Mouse (Mus musculus): Measurements from ENCODE around the gene B4galt3. TPM values are rescaled to one million over a fixed set of nuclear protein-coding genes. Genes with fewer than 3 reads are reported as not detected.
A peak's percentile ranks its signal among the peaks of the same experiment; 100 is the strongest.

Gene B4galt3
- polyA plus RNA-seq (2014; fragmentation: Nextera tagmentation; extraction: Ambion mirVana): 74.9 and 94.2 TPM in 2 replicates

DNA sequence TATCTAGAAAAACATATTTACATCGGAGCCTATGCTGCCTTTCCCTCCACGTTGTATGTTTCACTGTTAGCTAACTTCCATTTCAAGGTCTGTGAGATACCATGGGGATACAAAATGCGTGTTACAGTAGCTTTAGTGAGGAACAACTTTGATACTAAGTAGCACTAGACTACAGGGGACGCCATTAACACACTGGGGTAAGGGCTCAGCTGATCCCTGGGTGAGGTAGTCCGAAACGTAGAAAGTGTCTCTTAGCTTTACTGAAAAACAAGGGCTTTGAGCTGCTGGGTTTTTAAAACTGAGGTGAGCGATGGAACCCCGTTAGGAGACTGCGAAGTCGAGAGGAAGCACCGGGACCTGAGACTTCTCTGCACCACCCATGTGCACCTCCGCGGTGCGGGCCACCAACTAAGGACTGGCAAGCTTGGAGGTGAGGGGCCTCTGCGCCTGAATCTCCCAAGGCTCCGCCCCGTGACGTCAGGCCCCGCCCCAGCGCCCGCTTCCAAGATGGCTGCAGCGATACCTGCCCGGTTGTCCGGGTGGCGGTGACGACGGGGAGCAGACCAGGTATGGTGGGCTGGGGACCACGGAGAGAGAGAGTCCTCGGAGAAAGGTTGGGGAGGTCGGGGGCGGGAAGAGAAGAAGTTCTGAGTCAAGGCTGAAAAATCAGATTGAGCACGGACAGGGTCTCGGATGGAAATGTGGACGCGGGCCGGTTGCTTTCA is at the start of gene B4galt3:
Gene B4galt3, plus strand, starts transcription at position 481 of the 725 bp plus-strand sequence.
- H3K4me2 ChIP-seq (ENCODE audit: low read length): peak within 1 kb of the TSS; percentile 95
- peak; percentile 98 for ATAC-seq
- H3K4me1 ChIP-seq (ENCODE audit: control insufficient read depth, insufficient read depth, low read length): peaks cover 12% of the 10 kb centered on the region; the same call in 1 of the 2 replicates
- H3K9me3 ChIP-seq (replicated peaks; ENCODE audit: control insufficient read depth, low read length): no peaks in the 10 kb centered on the region
- H3K36me3 ChIP-seq (ENCODE audit: control insufficient read depth, insufficient read depth, low read length): peaks cover 33% of the 10 kb centered on the region
- peak within 1 kb of the TSS; percentile 82 for H3K4me3 ChIP-seq (ENCODE audit: low read depth, low read length)
- H3K9ac ChIP-seq (ENCODE audit: low read length): peak within 1 kb of the TSS; percentile 86
- no peaks in the 10 kb centered on the region for H3K27me3 ChIP-seq (replicated peaks; ENCODE audit: control insufficient read depth, insufficient read depth, low read length)
- 4% methylated on average over 36 of the region's 36 CpGs for WGBS
- peak; percentile 93 for DNase-seq (ENCODE audit: low spot score)
- H3K27ac ChIP-seq (ENCODE audit: low read depth, low read length): peak within 1 kb of the TSS; percentile 58; the same call in 1 of the 2 replicates

DNA sequence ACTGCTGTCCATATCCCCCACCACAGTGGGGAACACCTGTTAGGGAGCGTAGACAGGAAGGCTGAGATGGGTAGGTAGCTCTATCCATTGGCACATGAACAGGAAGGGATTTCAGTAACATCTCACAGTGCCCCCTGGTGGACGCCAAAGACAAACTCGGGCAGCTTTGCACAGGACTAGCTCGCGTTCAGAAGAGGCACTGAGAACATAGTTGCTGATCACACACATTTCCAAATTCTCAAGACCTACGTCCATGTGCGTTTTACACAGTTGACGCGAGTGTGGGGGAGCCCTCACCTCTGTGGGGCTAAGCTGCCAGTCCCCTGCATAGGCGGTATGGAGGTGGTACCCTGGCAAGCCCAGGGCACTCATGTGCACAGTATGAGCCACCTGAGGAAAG is 49.3 kb upstream of the B4galt3 start:
- H3K4me3 ChIP-seq (ENCODE audit: low read depth, low read length): peak overlapping the region; percentile 16; the same call in 1 of the 2 replicates
- DNase-seq (ENCODE audit: low spot score): peak; percentile 89
- 8% methylated on average over 10 of the region's 10 CpGs for WGBS
- peak; percentile 10; the same call in 1 of the 2 replicates for ATAC-seq
- peaks cover 6% of the 10 kb centered on the region for H3K4me1 ChIP-seq (ENCODE audit: control insufficient read depth, insufficient read depth, low read length)
- H3K4me2 ChIP-seq (ENCODE audit: low read length): peak overlapping the region; percentile 85
- H3K36me3 ChIP-seq (ENCODE audit: control insufficient read depth, insufficient read depth, low read length): peaks cover 23% of the 10 kb centered on the region
- no peaks in the 10 kb centered on the region for H3K9me3 ChIP-seq (replicated peaks; ENCODE audit: control insufficient read depth, low read length)
- no peak overlapping the region for H3K27ac ChIP-seq (ENCODE audit: low read depth, low read length)
- H3K9ac ChIP-seq (ENCODE audit: low read length): no peak overlapping the region
- no peaks in the 10 kb centered on the region for H3K27me3 ChIP-seq (replicated peaks; ENCODE audit: control insufficient read depth, insufficient read depth, low read length)

DNA sequence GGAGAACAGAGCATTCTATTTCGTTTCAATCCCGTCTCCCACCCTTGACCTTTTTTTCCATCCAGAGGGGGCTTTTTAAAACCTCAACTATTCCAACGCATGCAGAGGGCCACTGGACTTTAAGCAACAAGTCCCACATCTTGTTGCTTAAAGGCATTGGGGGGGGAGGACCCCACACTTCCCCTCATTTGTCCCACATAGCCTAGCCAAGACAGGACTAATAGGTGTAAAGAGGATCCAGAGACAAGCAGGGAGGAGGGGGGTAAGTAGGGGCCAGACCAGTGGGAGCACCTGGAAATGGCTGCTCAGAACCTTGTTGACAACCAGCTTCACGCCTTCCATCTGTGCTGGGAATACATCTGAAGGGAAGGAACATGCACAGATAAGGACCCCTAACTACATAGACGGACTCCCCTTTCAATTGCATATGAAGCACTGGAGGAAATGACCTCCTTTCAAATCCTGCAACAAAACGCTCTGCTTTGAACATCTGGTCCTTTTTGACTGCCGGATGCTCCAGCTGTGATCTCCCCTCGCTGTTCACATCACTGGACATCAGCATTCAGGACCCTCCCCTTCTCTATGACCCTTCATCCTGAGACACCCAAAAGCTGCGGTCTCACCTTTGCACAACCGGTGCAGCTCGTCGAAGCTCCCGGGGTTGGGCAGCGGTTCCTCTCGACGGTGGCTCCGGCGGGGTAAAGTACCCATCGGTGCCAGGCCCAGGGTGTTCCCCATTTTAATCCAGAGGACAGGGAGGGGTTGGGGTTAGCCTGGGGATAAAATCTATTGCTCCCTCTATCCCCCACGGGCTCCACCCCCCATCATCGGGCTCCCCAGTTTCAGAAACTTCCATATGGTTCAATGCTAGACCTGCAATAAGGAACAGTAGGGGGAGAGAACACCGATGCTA is 48.6 kb upstream of the B4galt3 start:
- ATAC-seq (no peak; the same call in 1 of the 2 replicates), DNase-seq (ENCODE audit: low spot score) (no peak)
- Histone ChIP-seq H3K27me3 (replicated peaks; ENCODE audit: control insufficient read depth, insufficient read depth, low read length) (no peaks in the 10 kb centered on the region), H3K9me3 (replicated peaks; ENCODE audit: control insufficient read depth, low read length) (no peaks in the 10 kb centered on the region), H3K4me3 (ENCODE audit: low read depth, low read length) (peak overlapping the region; percentile 60), H3K36me3 (ENCODE audit: control insufficient read depth, insufficient read depth, low read length) (peaks cover 23% of the 10 kb centered on the region), H3K4me2 (ENCODE audit: low read length) (peak overlapping the region; percentile 85), H3K27ac (ENCODE audit: low read depth, low read length) (no peak overlapping the region), H3K4me1 (ENCODE audit: control insufficient read depth, insufficient read depth, low read length) (peaks cover 6% of the 10 kb centered on the region), H3K9ac (ENCODE audit: low read length) (peak overlapping the region; percentile 68)
- WGBS: 8% methylated on average over 22 of the region's 22 CpGs

DNA sequence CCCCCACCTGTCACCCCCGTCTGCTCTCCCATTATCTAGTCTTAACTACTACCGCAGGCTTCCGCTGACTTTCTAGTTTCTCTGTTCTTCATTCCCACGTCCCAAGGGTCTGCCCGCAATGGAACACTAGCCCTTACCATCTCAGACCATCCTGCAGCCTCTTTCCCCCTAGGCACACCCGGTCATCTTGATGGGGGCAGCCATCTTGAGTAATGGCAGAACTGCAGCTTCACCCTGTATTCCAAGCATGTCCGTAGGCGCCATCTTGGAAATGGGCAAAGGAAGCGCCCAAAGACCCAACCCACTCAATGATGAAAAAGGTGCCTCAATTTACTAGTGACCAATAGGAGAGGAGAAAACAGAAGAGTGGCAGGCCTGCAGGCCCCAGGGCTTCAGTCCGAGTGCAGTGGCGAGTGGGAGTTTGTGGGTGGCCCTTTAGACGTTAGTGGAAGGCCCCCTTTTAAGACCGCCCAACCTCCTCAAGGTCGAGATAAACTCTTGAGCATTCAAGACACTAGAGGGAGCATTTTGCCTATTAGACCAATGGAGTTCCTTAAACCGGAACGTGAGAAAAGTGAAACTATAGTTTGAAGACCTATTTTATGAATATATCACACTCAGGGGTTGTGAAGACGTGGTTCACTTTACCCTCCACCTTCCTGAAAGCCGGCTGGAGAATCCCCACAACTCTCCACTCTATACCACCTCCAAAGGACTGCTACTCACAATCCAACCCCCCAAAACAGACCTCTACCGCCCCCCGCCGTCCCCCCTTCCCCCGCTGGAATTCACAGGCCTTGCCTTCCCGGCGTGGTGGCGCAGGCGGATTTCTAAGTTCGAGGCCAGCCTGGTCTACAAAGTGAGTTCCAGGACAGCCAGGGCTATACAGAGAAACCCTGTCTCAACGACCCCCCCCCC is 47.6 kb upstream of the B4galt3 start, which contains the start of gene Tomm40l:
Gene Tomm40l, minus strand, starts transcription at position 277 of the 918 bp plus-strand sequence.
- Histone ChIP-seq H3K27me3 (replicated peaks; ENCODE audit: control insufficient read depth, insufficient read depth, low read length) (no peaks in the 10 kb centered on the region), H3K27ac (ENCODE audit: low read depth, low read length) (no peak within 1 kb of the TSS), H3K4me2 (ENCODE audit: low read length) (peak within 1 kb of the TSS; percentile 85), H3K4me3 (ENCODE audit: low read depth, low read length) (peak within 1 kb of the TSS; percentile 60), H3K9ac (ENCODE audit: low read length) (peak within 1 kb of the TSS; percentile 68), H3K36me3 (ENCODE audit: control insufficient read depth, insufficient read depth, low read length) (peaks cover 23% of the 10 kb centered on the region), H3K4me1 (ENCODE audit: control insufficient read depth, insufficient read depth, low read length) (peaks cover 6% of the 10 kb centered on the region), H3K9me3 (replicated peaks; ENCODE audit: control insufficient read depth, low read length) (no peaks in the 10 kb centered on the region)
- ATAC-seq (peak; percentile 97), DNase-seq (ENCODE audit: low spot score) (peak; percentile 99)
- 2% methylated on average over 28 of the region's 28 CpGs for WGBS

DNA sequence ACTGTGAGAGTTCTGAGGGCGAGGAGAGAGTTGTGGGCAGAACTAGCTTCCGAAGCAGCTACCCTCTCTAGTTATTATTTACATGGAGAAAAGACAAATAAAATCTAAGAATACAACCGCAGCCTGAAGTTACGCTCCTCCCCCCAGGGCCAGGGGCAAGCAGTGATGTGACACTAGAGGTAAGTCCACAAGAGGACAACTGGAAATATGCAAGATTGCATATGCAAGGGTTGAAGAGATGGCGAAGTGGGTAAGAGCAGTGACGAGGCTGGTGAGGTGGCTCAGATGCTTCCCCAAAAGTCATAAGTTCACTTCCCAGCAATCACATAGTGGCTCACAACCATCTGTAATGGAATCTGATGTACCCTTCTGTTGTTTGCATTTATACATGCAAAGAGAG is 47.0 kb upstream of the B4galt3 start:
- peak overlapping the region; percentile 60; the same call in 1 of the 2 replicates for H3K4me3 ChIP-seq (ENCODE audit: low read depth, low read length)
- DNase-seq (ENCODE audit: low spot score) (no peak), ATAC-seq (no peak)
- H3K27ac ChIP-seq (ENCODE audit: low read depth, low read length): no peak overlapping the region
- H3K27me3 ChIP-seq (replicated peaks; ENCODE audit: control insufficient read depth, insufficient read depth, low read length): no peaks in the 10 kb centered on the region
- peak overlapping the region; percentile 22; the same call in 1 of the 2 replicates for H3K9ac ChIP-seq (ENCODE audit: low read length)
- WGBS: 82% methylated on average over 6 of the region's 6 CpGs
- H3K36me3 ChIP-seq (ENCODE audit: control insufficient read depth, insufficient read depth, low read length): peaks cover 20% of the 10 kb centered on the region
- H3K9me3 ChIP-seq (replicated peaks; ENCODE audit: control insufficient read depth, low read length): no peaks in the 10 kb centered on the region
- peaks cover 6% of the 10 kb centered on the region for H3K4me1 ChIP-seq (ENCODE audit: control insufficient read depth, insufficient read depth, low read length)
- peak overlapping the region; percentile 85 for H3K4me2 ChIP-seq (ENCODE audit: low read length)

DNA sequence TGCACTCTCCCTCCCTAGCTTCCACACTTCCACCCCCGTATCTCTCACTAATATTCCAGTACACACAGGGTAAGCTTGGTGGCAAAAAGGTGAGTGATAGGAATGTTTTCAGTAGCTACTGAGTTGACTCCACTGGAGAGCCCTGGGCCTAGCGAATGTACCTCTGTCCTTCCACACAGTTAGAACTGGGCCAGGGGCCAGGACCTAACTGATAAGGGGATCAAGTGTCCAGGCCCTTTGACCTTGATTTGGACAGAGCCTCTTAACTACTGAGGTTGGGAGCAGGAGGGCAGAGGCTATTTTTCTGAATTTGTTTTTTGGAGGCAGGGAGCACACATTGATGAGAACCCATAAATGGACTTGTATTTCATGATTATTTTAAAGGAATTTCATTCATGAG is 46.3 kb upstream of the B4galt3 start:
- H3K9me3 ChIP-seq (replicated peaks; ENCODE audit: control insufficient read depth, low read length): no peaks in the 10 kb centered on the region
- no peak overlapping the region for H3K4me3 ChIP-seq (ENCODE audit: low read depth, low read length)
- no peaks in the 10 kb centered on the region for H3K27me3 ChIP-seq (replicated peaks; ENCODE audit: control insufficient read depth, insufficient read depth, low read length)
- no peak overlapping the region for H3K4me2 ChIP-seq (ENCODE audit: low read length)
- H3K4me1 ChIP-seq (ENCODE audit: control insufficient read depth, insufficient read depth, low read length): peaks cover 6% of the 10 kb centered on the region
- no peak overlapping the region for H3K27ac ChIP-seq (ENCODE audit: low read depth, low read length)
- H3K36me3 ChIP-seq (ENCODE audit: control insufficient read depth, insufficient read depth, low read length): peaks cover 15% of the 10 kb centered on the region
- WGBS: 89% methylated on average over 2 of the region's 2 CpGs
- DNase-seq (ENCODE audit: low spot score) (no peak), ATAC-seq (no peak)
- no peak overlapping the region for H3K9ac ChIP-seq (ENCODE audit: low read length)

DNA sequence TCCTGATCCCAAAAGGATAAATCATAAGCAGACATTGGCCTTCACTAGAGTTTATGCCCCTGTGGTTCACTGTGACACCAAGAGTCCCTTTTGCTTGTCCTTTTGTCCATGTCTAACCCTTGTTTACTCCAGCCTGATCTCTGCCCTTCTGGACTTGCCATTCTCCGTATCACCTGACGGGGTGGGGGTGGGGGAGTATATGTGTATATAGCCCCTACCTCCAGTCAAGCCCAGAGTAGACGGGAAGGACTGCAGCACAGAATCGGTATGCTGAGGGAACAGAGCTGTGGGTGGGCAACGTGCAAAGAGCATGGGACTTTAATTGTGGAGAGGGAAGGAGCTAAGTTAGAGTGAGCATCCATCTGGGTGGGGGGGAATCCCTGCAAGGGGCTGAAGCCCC is 45.3 kb upstream of the B4galt3 start, which contains the start of gene Apoa2:
Gene Apoa2, plus strand, starts transcription at position 198 of the 400 bp plus-strand sequence.
- H3K9ac ChIP-seq (ENCODE audit: low read length): no peak within 1 kb of the TSS
- no peaks in the 10 kb centered on the region for H3K27me3 ChIP-seq (replicated peaks; ENCODE audit: control insufficient read depth, insufficient read depth, low read length)
- peaks cover 6% of the 10 kb centered on the region; the same call in 1 of the 2 replicates for H3K36me3 ChIP-seq (ENCODE audit: control insufficient read depth, insufficient read depth, low read length)
- no peaks in the 10 kb centered on the region for H3K9me3 ChIP-seq (replicated peaks; ENCODE audit: control insufficient read depth, low read length)
- H3K4me2 ChIP-seq (ENCODE audit: low read length): no peak within 1 kb of the TSS
- ATAC-seq: no peak
- H3K4me1 ChIP-seq (ENCODE audit: control insufficient read depth, insufficient read depth, low read length): peaks cover 6% of the 10 kb centered on the region
- 77% methylated on average over 5 of the region's 5 CpGs for WGBS
- H3K4me3 ChIP-seq (ENCODE audit: low read depth, low read length): no peak within 1 kb of the TSS
- no peak within 1 kb of the TSS for H3K27ac ChIP-seq (ENCODE audit: low read depth, low read length)
- DNase-seq (ENCODE audit: low spot score): no peak

DNA sequence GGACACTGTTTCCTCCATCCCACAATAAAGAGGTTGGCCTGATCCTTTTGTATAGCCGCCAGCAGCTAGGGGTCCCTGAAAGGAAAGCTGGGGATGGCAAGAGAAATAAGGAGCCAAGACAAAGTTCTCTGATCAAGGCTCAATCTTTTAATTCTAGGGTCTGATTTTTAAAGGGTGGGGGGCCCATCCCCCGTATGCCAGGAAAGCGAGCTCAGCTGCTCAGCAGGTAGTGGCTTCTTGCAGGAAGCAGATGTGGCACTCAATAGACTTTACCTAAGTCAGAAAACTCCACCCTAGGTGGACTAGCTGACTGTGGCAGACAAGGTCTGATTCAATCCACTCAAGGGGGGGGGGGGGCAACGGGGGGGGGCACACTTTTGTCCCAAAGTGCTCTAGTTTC is 43.3 kb upstream of the B4galt3 start:
- 35% methylated on average over 4 of the region's 4 CpGs for WGBS
- Histone ChIP-seq H3K36me3 (ENCODE audit: control insufficient read depth, insufficient read depth, low read length) (no peaks in the 10 kb centered on the region), H3K9ac (ENCODE audit: low read length) (no peak overlapping the region), H3K9me3 (replicated peaks; ENCODE audit: control insufficient read depth, low read length) (no peaks in the 10 kb centered on the region), H3K4me3 (ENCODE audit: low read depth, low read length) (no peak overlapping the region), H3K27ac (ENCODE audit: low read depth, low read length) (no peak overlapping the region), H3K4me1 (ENCODE audit: control insufficient read depth, insufficient read depth, low read length) (peaks cover under 1% of the 10 kb centered on the region; the same call in 1 of the 2 replicates), H3K4me2 (ENCODE audit: low read length) (no peak overlapping the region), H3K27me3 (replicated peaks; ENCODE audit: control insufficient read depth, insufficient read depth, low read length) (no peaks in the 10 kb centered on the region)
- ATAC-seq (no peak), DNase-seq (ENCODE audit: low spot score) (no peak)

Measured in forebrain, embryonic 14.5 days (tissue).